Mouse (Mus musculus): ENCODE measurements around the gene Myo3b. TPM values are rescaled to one million over a fixed set of nuclear protein-coding genes. Genes with fewer than 3 reads are reported as not detected.

The Myo3b gene
- polyA plus RNA-seq, 1 experiment, result 0.14 TPM

DNA sequence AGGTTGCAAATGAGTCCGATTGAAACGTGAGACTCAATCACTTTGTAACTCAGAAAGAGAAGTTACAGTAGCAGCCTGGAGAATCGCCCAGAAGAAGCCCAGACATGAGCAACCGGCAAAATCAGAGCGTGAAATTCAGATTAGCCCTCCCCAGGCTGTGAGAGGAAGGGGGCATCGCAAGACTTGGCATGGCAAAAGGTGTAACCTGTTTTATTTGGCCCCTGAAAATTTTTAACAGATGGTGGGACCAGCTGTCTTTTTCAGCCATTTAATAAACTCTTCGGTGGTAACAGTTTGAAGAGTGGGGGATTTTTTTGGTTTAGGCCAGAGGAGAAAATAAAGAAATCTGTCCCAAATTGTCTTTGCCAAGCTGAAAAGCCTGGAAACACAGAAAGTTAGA, 405.2 kb downstream of the Myo3b start:
- DNase-seq (ENCODE audit: low spot score), result no peak

DNA sequence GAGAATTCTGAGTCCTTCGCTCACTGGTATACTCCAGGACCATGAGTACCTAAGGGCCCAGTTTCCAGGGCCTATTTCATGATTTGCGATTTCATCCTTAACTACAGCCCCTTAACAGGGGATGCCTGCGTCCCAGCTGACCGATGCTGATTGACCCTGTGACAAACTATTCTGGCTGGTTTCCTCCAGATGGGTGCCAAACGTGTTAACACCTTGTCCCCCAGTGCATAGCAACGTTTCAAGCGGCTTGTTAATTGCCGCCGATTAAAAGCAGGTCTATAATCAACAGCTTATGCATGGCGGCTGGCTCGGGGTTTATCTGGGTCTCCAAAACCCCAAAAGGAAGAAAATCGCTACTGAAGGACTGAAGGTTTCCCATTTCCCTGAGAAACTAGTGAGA, 417.3 kb downstream of the Myo3b start:
- DNase-seq (ENCODE audit: low spot score), result no peak

DNA sequence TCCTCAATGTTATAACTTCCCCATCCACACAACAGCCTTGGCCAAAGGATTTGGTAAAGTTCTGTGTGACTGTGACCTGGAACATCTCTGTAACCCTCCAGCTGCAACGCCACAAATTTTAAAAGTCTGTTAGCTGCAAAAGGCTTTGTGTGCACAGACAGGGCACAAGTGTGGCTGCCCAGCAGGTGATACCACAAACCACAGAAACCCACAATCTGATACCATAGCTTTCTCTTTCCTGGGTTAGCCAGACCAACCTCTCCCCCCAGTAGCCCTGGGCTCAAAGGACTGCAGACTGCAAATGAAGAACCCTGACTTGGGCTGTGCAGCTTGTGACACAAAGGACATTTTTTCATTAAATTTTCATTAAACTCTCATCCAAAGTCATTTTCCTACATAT, 424.7 kb downstream of the Myo3b start:
- DNase-seq (ENCODE audit: low spot score), result no peak

DNA sequence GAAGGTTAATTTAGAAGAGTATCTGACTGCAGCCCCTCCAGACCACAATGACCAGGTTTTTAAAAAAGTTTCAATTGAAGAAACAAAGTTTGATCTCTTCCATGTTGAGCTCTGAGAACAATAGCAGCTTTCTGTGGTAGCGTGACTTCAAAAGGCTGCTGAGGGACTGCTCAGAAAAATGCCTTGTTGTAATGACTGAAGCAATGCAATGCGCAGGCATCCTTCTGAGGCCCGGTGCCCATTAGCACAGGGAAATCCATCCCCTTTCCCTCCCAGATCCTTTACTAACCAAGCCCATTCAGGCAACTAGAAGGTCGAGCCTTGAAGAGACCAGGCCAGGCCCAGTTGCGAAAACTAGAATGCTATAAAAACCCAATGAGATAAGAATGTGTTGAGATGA, 432.2 kb downstream of the Myo3b start:
- DNase-seq (ENCODE audit: low spot score), result no peak

DNA sequence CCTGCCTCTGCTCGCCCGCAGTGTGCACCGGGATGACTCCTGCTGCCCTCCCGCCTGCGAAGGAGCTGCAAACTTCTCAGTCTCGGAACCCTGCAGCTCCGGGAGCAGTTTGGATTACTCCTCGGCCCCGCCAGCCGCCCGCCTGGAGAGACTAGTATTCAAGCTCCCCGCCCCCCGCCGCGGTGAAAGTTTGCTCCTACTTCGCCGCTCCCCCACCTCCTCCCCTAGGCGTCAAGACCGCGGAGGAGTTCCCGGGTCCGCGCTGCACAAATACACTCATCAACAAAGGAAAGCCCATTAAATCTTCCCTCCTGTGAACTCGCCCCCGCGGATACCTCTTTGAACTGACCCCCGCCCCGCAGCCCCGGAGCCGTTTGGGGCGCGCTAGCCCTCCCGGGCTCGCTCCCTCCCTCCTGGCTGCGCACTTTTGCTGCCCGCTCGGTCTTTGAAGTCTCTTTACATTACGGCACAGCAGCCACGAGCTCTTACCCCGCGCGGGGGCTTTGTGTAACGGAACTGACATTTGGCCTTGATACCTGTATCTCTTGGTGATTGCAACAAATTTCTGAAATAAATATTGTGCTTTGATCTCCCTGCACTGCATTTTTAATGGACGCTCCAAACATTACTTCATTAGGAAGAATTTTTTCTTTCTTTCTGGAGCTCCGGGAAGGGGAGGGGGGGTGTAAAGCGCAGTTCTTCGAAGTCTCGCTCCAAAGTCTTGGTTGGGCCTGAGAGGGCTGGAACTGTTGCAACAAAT, 433.1 kb downstream of the Myo3b start:
- DNase-seq (ENCODE audit: low spot score), result no peak

Other genes with a start within 250 kb of the Myo3b start
- gene Ccdc173, start 249.6 kb upstream of the Myo3b start, polyA plus RNA-seq (2012; rRNA removed), result 2.5 and 3.3 TPM in 2 replicates
- gene Phospho2, start 249.5 kb upstream of the Myo3b start, polyA plus RNA-seq (2012; rRNA removed), result 20.7 and 21.5 TPM in 2 replicates
- 40.5 and 48.5 TPM in 2 replicates for gene Klhl23, start 217.2 kb upstream of the Myo3b start, polyA plus RNA-seq (2012; rRNA removed)
- 103 and 105 TPM in 2 replicates for gene Ssb, start 177.6 kb upstream of the Myo3b start, polyA plus RNA-seq (2012; rRNA removed)
- 17.2 and 17.5 TPM in 2 replicates for gene Mettl5, start 153.5 kb upstream of the Myo3b start, polyA plus RNA-seq (2012; rRNA removed)
- 34.6 and 37.0 TPM in 2 replicates for gene Ubr3, start 141.9 kb upstream of the Myo3b start, polyA plus RNA-seq (2012; rRNA removed)